Mouse (Mus musculus) hindbrain, embryonic 14.5 days (tissue): Measurements from ENCODE around the gene Tuba8. TPM values are rescaled to one million over a fixed set of nuclear protein-coding genes. Genes with fewer than 3 reads are reported as not detected.

Experiments used
- ATAC-seq: fragments of 200-750 bp; cut with Nextera tagmentation; 2 replicates; pipeline ENCODE4 v1.8.0; 2017; ENCODE audit warnings: moderate number of reproducible peaks, mild to moderate bottlenecking, moderate TSS enrichment, moderate library complexity; ENCODE audit not compliant: low FRiP score
- DNase-seq: peaks from one replicate; pipeline ENCODE4 v3.0.0-alpha.2; 2015; ENCODE audit warnings: low spot score
- H3K27ac ChIP-seq: fragments of 300-500 bp; sonication (generic); 2 replicates; pipeline ENCODE4 v1.5.1; 2014; ENCODE audit warnings: mild to moderate bottlenecking, moderate library complexity
- H3K27me3 ChIP-seq: fragments of 300-500 bp; sonication (generic); 2 replicates; pipeline ENCODE4 v1.6.1; 2014; ENCODE audit warnings: mild to moderate bottlenecking, low read length, mixed read lengths; ENCODE audit not compliant: control insufficient read depth, insufficient read depth
- H3K36me3 ChIP-seq: fragments of 300-500 bp; sonication (generic); replicated peaks from 2 replicates; pipeline ENCODE4 v1.6.1; 2014; ENCODE audit not compliant: control insufficient read depth, insufficient read depth
- H3K4me1 ChIP-seq: fragments of 300-500 bp; sonication (generic); replicated peaks from 2 replicates; pipeline ENCODE4 v1.6.1; 2014; ENCODE audit warnings: antibody characterized with exemption, low read length, mixed read lengths; ENCODE audit not compliant: control insufficient read depth, insufficient read depth
- H3K4me2 ChIP-seq: fragments of 300-500 bp; sonication (generic); replicated peaks from 2 replicates; pipeline ENCODE4 v1.6.1; 2014; ENCODE audit warnings: mild to moderate bottlenecking, moderate library complexity
- H3K4me3 ChIP-seq: fragments of 300-500 bp; sonication (generic); replicated peaks from 2 replicates; pipeline ENCODE4 v1.5.1; 2014; ENCODE audit warnings: mild to moderate bottlenecking, low read length
- H3K9ac ChIP-seq: fragments of 300-500 bp; sonication (generic); 2 replicates; pipeline ENCODE4 v1.6.1; 2014
- H3K9me3 ChIP-seq: fragments of 300-500 bp; sonication (generic); 2 replicates; pipeline ENCODE4 v1.6.1; 2016; ENCODE audit warnings: low read length; ENCODE audit not compliant: control insufficient read depth
- WGBS: fragments of 180-500 bp; shearing (Covaris S2); extraction: QIAGEN DNeasy Blood & Tissue Kit; methylation state at CpG from one replicate; pipeline ENCODE4 v1.1.7; 2014; 5-methylcytosine and 5-hydroxymethylcytosine counted together
- polyA plus RNA-seq: library from polyadenylated mRNA; unstranded; fragments of >200 nt; fragmentation: Nextera tagmentation; extraction: Ambion mirVana; gene quantifications from 2 replicates; pipeline ENCODE4 v1.2.1, GENCODE M21; 2014

The Tuba8 gene
- polyA plus RNA-seq, 1 experiment from 2014 or later = 1.0 TPM

DNA sequence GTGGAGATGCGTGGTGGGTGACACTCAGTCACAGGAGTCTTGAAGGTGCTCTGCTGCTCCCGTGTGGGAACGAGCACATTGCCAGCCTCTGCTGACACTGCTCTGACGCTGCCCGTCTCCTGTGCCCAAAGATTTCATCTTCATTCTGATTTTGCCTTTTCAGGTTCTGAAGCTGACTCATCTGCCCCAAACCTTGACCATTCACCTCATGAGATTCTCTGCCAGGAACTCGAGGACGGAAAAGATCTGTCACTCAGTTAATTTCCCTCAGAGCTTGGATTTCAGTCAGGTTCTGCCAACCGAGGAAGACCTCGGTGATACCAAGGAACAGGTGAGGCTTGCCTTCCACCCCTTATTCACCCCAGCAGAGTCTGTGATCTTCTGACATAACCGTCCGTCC, 52.0 kb downstream of the Tuba8 start:
- Histone ChIP-seq H3K4me2 (no peak overlapping the region), H3K4me1 (no peaks in the 10 kb centered on the region), H3K9ac (no peak overlapping the region), H3K36me3 (no peaks in the 10 kb centered on the region), H3K27ac (no peak overlapping the region), H3K4me3 (no peak overlapping the region), H3K27me3 (no peaks in the 10 kb centered on the region), H3K9me3 (peaks cover 4% of the 10 kb centered on the region; the same call in 1 of the 2 replicates)
- WGBS = 89% methylated on average over 11 of the region's 11 CpGs
- ATAC-seq = no peak
- DNase-seq = no peak

DNA sequence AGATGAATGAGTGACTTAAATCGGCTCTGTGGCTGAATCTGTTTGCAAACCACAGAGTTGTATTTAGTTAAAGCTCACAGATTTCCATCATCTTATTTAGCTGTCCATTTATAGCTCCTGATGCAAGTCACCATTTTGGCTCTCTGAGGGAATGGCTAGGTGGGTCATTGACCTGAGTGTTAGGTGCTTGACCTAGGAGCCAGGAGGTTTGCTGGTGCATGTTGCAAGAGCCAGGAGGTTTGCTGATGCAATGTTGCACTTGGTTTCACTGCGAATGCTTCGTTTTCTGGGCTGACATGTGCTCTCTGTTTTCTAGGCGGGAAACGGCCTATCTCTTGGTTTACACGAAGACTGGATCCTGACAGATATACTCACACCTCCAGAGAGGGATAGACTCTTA, 59.7 kb downstream of the Tuba8 start:
- Histone ChIP-seq H3K9ac (no peak overlapping the region), H3K36me3 (no peaks in the 10 kb centered on the region), H3K4me3 (no peak overlapping the region), H3K27ac (no peak overlapping the region), H3K4me2 (no peak overlapping the region), H3K9me3 (no peaks in the 10 kb centered on the region), H3K27me3 (no peaks in the 10 kb centered on the region), H3K4me1 (no peaks in the 10 kb centered on the region)
- ATAC-seq (no peak), DNase-seq (no peak)
- WGBS = 83% methylated on average over 6 of the region's 6 CpGs

DNA sequence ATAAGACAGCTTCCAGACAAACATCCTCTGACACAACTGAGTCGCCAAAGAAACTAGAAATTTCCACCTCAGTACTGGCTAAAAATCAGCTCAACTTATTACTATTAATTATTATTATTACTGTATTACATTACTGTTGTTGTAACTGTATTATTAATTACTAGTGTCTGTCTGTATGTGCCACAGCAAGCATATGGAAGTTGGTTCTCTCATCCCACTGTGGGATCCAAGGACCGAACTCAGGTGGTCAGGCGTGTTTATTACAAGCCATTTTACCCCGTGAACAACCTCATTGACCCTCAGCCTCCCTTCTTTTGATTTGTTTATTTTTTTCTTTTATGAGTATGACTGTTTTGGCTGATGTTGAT, 61.2 kb downstream of the Tuba8 start:
- DNase-seq (no peak), ATAC-seq (peak; percentile 5; the same call in 1 of the 2 replicates)
- Histone ChIP-seq H3K4me1 (no peaks in the 10 kb centered on the region), H3K4me3 (no peak overlapping the region), H3K9ac (no peak overlapping the region), H3K27me3 (no peaks in the 10 kb centered on the region), H3K36me3 (no peaks in the 10 kb centered on the region), H3K4me2 (peak overlapping the region; percentile 55), H3K9me3 (no peaks in the 10 kb centered on the region), H3K27ac (no peak overlapping the region)
- 9% methylated on average over 4 of the region's 4 CpGs for WGBS

DNA sequence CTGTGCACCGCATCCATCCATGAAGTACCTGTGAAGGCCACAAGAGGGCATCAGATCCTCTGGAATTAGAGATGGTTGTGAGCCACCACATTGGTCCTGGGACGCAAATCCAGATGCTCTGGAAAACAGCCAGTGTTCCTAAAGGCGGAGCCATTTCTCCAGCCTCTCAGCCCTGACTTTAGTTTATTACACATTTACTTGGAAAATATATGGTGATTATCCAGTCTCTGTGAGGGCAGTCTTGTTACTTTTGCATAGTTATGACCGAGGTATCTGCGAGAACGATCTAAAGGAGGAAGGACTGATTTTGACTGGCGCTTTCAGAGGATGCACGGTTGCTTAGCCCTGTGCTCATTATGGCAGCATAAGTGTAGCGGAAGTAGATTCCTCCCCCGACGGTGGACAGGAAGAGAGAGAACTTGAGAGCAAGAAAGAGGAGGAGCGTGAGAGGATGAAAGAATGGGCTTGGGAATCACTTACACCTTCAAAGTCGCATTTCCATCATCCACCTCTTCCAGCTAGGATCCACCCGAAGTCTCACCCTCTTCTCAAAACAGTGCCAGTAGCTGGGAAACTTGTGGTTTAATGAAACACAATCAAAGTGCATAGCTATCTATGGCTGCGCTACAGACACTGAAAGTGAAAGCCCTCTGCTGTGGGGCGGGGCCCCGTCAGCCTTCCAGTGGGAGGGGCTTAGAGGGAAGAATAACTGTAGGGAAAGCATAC, 61.7 kb downstream of the Tuba8 start:
- H3K27ac ChIP-seq = peak overlapping the region; percentile 78

DNA sequence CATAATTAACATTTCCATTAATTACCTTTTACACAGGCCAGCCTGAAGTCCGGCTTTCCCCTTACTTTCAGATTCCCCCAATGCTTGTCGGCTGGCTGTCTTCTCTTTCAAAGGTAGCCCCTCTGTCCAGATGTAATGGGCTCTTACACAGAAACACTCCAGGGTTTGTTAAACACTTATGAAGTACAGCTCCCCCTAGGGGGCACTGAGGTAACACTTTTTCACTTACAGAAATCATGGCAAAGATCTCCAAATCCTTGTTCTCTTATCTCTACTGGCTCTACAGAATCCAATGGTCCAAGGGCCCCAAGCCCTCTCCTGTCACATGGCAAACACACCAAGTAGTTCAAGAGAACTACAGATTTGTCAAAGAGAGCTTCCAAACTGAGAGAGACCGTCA, 63.9 kb downstream of the Tuba8 start:
- no peak overlapping the region for H3K27ac ChIP-seq
- no peak overlapping the region for H3K4me2 ChIP-seq
- DNase-seq = peak; percentile 41
- no peaks in the 10 kb centered on the region for H3K9me3 ChIP-seq
- H3K4me3 ChIP-seq = no peak overlapping the region
- H3K4me1 ChIP-seq = no peaks in the 10 kb centered on the region
- 87% methylated on average over 3 of the region's 3 CpGs for WGBS
- no peak for ATAC-seq
- H3K27me3 ChIP-seq = no peaks in the 10 kb centered on the region
- H3K9ac ChIP-seq = no peak overlapping the region
- no peaks in the 10 kb centered on the region for H3K36me3 ChIP-seq

More for the DNA sequence above, 61.7 kb downstream of the Tuba8 start:
- peak overlapping the region; percentile 55 for H3K4me2 ChIP-seq
- H3K4me3 ChIP-seq = peak overlapping the region; percentile 29
- no peaks in the 10 kb centered on the region for H3K9me3 ChIP-seq
- H3K9ac ChIP-seq = peak overlapping the region; percentile 22; the same call in 1 of the 2 replicates
- DNase-seq (peak; percentile 94), ATAC-seq (peak; percentile 95)
- 18% methylated on average over 17 of the region's 17 CpGs for WGBS
- H3K27me3 ChIP-seq = no peaks in the 10 kb centered on the region
- H3K36me3 ChIP-seq = no peaks in the 10 kb centered on the region
- H3K4me1 ChIP-seq = no peaks in the 10 kb centered on the region

Other genes with a start within 250 kb of the Tuba8 start
- 44.6 and 49.4 TPM in 2 replicates for gene Mical3, start 79.7 kb upstream of the Tuba8 start, polyA plus RNA-seq
- gene Pex26, start 27.0 kb upstream of the Tuba8 start, polyA plus RNA-seq = 13.9 and 15.2 TPM in 2 replicates
- 0.59 and 2.2 TPM in 2 replicates for gene Usp18, start 35.2 kb downstream of the Tuba8 start, polyA plus RNA-seq
- 49.6 and 51.1 TPM in 2 replicates for gene Slc6a13, start 89.5 kb downstream of the Tuba8 start, polyA plus RNA-seq
- 1.2 and 1.6 TPM in 2 replicates for gene Slc6a12, start 132.4 kb downstream of the Tuba8 start, polyA plus RNA-seq